Mouse (Mus musculus) heart, embryonic 13.5 days (tissue): ENCODE measurements around the gene Atxn1. TPM values are rescaled to one million over a fixed set of nuclear protein-coding genes. Genes with fewer than 3 reads are reported as not detected.

Experiments
- ATAC-seq: fragments of 200-750 bp; cut with Nextera tagmentation; 2 replicates; pipeline ENCODE4 v1.8.0; 2017; ENCODE audit warnings: moderate TSS enrichment; ENCODE audit not compliant: insufficient number of reproducible peaks, low FRiP score, low TSS enrichment; ENCODE audit errors: extremely low read depth
- H3K27ac ChIP-seq: fragments of 300-500 bp; sonication (generic); replicated peaks from 2 replicates; pipeline ENCODE4 v1.5.1; 2015; ENCODE audit warnings: moderate library complexity, mild to moderate bottlenecking, inconsistent platforms
- H3K27me3 ChIP-seq: fragments of 300-500 bp; sonication (generic); replicated peaks from 2 replicates; pipeline ENCODE4 v1.6.1; 2015; ENCODE audit warnings: mild to moderate bottlenecking, inconsistent platforms
- H3K36me3 ChIP-seq: fragments of 300-500 bp; sonication (generic); 2 replicates; pipeline ENCODE4 v1.6.1; 2015; ENCODE audit warnings: mild to moderate bottlenecking, inconsistent platforms
- H3K4me1 ChIP-seq: fragments of 300-500 bp; sonication (generic); 2 replicates; pipeline ENCODE4 v1.6.1; 2015; ENCODE audit warnings: inconsistent platforms
- H3K4me2 ChIP-seq: fragments of 300-500 bp; sonication (generic); 2 replicates; pipeline ENCODE4 v1.6.1; 2015; ENCODE audit warnings: inconsistent platforms, mild to moderate bottlenecking, moderate library complexity
- H3K4me3 ChIP-seq: fragments of 300-500 bp; sonication (generic); 2 replicates; pipeline ENCODE4 v1.5.1; 2015; ENCODE audit warnings: moderate library complexity, mild to moderate bottlenecking, inconsistent platforms
- H3K9ac ChIP-seq: fragments of 300-500 bp; sonication (generic); 2 replicates; pipeline ENCODE4 v1.6.1; 2015; ENCODE audit warnings: inconsistent platforms, mild to moderate bottlenecking, moderate library complexity
- H3K9me3 ChIP-seq: fragments of 300-500 bp; sonication (generic); 2 replicates; pipeline ENCODE4 v1.6.1; 2016; ENCODE audit warnings: inconsistent platforms
- WGBS: fragments of 180-500 bp; shearing (Covaris S2); methylation state at CpG from one replicate; pipeline ENCODE4 v1.1.7; 2015; ENCODE audit warnings: mixed read lengths; 5-methylcytosine and 5-hydroxymethylcytosine counted together
- polyA plus RNA-seq: library from polyadenylated mRNA; unstranded; fragments of >200 nt; fragmentation: Nextera tagmentation; extraction: Ambion mirVana; gene quantifications from 2 replicates; pipeline ENCODE4 v1.2.1, GENCODE M21; 2015

Gene Atxn1
- polyA plus RNA-seq, 1 experiment from 2014 or later, result 5.8 TPM

DNA sequence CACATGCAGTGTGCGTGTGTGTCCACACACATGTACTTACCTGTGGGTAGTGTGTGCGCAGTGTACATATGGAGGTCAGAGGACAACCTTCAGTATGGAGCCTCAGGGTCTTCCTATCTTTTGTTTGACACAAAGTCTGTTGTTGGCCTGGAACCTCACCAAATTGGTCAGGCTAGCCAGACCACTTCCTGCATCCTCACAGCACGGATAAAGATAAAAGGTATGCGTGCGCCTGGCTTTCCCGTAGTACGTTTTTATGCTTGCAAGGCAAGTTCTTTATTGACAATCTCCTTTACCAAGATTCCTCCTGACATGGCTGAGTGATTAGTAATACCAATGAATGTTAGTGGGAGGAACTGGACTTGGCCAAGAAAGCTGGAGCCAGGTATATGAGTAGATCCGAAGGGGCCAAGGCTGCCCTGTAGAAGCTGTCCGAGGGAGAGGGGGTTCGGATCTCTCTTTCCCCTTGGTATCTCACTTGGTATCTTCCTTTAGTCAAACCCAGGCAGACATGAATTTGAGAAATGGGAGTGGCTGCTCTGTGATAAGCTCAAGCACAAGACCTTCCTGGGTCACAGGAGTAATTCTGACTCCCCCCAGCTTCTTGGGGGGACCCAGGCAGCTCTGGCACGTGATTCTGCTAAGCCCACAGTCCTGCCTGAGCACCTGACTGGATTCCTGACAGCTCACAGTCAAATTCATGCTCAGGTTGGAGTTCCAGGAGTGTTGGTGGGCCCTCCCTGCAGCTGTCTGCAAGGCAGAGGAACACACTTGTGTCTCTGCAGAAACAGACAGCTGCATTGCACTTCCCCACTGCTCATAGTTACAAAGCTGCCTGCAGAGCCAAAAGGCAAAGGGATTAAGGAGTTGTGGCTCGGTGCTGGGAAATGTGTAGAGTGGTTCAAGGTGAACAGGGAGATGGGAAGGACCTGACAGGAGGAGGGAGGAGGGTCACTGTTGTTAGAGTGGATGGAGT lies 451.5 kb downstream of the Atxn1 start:
- 47% methylated on average over 12 of the region's 12 CpGs for WGBS
- ATAC-seq, result no peak
- no peaks in the 10 kb centered on the region for H3K27me3 ChIP-seq
- no peak overlapping the region for H3K4me3 ChIP-seq
- peak overlapping the region; percentile 68 for H3K27ac ChIP-seq
- peaks cover 92% of the 10 kb centered on the region for H3K4me1 ChIP-seq
- no peaks in the 10 kb centered on the region for H3K9me3 ChIP-seq
- H3K4me2 ChIP-seq, result peak overlapping the region; percentile 91
- H3K36me3 ChIP-seq, result peaks cover 27% of the 10 kb centered on the region
- peak overlapping the region; percentile 29 for H3K9ac ChIP-seq

DNA sequence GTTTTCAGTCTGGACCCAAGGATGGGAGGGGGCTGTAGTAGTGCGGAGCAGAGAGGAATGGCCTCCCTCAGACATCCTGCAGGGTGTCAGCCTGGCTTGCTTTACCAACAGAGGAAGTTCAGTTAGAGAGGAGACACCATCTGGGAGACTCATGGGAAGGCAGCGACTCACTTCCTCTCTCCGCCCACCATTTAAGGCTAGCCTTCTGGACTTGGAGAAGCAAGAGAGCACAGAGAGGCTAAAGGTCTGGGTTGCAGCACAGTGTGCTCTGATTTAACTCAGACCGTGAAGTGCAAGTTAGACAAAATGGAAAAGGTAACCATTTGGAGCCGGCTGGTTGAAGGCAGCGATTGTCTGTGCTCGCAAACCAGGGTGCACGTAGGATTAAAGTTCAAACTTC lies 452.3 kb downstream of the Atxn1 start:
- no peaks in the 10 kb centered on the region for H3K27me3 ChIP-seq
- H3K9ac ChIP-seq, result peak overlapping the region; percentile 57; the same call in 1 of the 2 replicates
- peaks cover 93% of the 10 kb centered on the region for H3K4me1 ChIP-seq
- ATAC-seq, result no peak
- peak overlapping the region; percentile 91 for H3K4me2 ChIP-seq
- H3K27ac ChIP-seq, result peak overlapping the region; percentile 68
- 66% methylated on average over 8 of the region's 8 CpGs for WGBS
- H3K9me3 ChIP-seq, result no peaks in the 10 kb centered on the region
- H3K4me3 ChIP-seq, result no peak overlapping the region
- peaks cover 20% of the 10 kb centered on the region for H3K36me3 ChIP-seq

DNA sequence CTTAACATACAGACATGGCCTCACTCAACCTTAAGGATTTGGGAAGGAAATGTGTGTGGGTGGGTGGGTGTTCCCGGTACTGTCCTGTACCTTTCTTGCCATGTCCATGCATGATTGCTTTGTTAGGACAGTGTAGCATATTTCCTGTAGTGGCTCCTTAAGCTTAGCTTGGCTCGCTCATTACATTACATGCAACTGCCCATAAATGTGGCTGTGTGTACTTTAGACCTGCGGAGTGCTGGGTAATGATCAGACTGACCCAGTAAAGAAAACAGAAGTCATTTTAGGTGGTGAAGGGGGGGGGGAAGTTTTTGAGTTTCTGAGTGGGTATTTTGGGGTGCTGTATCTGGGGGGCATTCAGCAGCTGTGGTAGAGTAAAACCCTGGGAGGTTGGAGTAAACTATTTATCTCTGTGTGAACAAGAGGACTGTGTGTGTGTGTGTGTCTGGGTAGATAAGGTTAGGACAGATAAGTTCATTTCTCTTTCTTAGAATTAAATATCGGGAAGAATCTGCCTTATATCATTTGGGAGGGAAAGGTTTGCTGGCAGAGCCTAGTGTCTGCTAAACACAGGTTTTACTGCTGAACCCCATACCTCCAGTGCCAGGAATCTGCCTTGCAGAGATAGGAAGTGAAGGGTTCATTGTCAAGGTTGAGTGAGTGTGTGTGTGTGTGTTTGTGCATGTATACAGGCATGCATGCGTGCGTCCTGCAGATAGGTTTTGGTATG lies 452.9 kb downstream of the Atxn1 start:
- H3K27ac ChIP-seq, result peak overlapping the region; percentile 68
- H3K36me3 ChIP-seq, result peaks cover 13% of the 10 kb centered on the region
- peak overlapping the region; percentile 57 for H3K9ac ChIP-seq
- peak overlapping the region; percentile 91 for H3K4me2 ChIP-seq
- WGBS, result 56% methylated on average over 6 of the region's 6 CpGs
- H3K4me3 ChIP-seq, result no peak overlapping the region
- no peaks in the 10 kb centered on the region for H3K27me3 ChIP-seq
- ATAC-seq, result no peak
- peaks cover 86% of the 10 kb centered on the region for H3K4me1 ChIP-seq
- H3K9me3 ChIP-seq, result no peaks in the 10 kb centered on the region

DNA sequence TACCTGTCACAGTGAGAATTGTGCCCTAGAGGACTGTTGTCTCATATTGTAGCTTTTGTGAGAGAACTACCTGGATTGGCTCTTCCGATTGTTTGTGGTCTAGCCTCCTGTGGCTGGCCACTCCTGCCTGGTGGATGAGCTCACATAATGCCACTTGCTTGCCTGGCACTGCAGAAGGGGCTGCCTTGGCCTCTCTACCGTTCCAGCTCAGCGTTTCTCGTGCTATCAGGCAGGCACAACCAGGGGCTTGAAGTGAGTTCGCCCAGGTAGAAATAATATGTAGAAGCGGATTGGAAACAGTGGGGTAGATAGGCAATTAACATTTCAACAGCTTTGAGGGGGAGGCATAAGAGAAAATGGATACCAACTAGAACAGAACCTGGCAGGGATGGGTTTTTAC lies 455.4 kb downstream of the Atxn1 start:
- Histone ChIP-seq H3K4me1 (peaks cover 61% of the 10 kb centered on the region), H3K27me3 (no peaks in the 10 kb centered on the region), H3K9ac (peak overlapping the region; percentile 95), H3K36me3 (0 out of 2 replicates have a peak, but pooled peaks cover 2% of the 10 kb centered on the region), H3K27ac (peak overlapping the region; percentile 97), H3K4me3 (peak overlapping the region; percentile 81), H3K9me3 (peaks cover 4% of the 10 kb centered on the region; the same call in 1 of the 2 replicates), H3K4me2 (peak overlapping the region; percentile 91)
- WGBS, result 58% methylated on average over 6 of the region's 6 CpGs
- no peak for ATAC-seq

DNA sequence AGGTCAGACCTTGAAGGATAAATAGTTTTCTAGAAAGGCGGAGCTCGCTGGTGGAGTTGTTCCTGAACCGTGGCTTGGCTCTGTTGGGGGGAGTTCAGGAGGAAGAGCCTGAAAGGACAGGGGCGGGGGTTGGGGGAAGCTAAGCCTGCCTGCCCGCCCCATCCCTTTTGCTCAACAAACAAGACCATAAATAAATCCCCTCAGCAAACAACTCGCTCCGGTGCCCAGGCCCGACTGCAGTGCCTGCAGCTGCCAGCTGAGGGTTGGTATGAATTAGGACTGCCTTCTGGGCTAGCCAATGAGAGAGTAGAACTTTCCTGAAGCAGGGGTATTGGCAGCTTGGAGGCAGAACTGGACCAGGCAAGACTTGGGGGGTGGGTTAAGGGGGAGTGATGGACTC lies 456.3 kb downstream of the Atxn1 start:
- Histone ChIP-seq H3K9me3 (peaks cover 4% of the 10 kb centered on the region; the same call in 1 of the 2 replicates), H3K27ac (peak overlapping the region; percentile 97), H3K4me1 (peaks cover 53% of the 10 kb centered on the region), H3K9ac (peak overlapping the region; percentile 95), H3K4me3 (peak overlapping the region; percentile 81), H3K36me3 (no peaks in the 10 kb centered on the region), H3K4me2 (peak overlapping the region; percentile 91), H3K27me3 (no peaks in the 10 kb centered on the region)
- 5% methylated on average over 8 of the region's 8 CpGs for WGBS
- ATAC-seq, result no peak

DNA sequence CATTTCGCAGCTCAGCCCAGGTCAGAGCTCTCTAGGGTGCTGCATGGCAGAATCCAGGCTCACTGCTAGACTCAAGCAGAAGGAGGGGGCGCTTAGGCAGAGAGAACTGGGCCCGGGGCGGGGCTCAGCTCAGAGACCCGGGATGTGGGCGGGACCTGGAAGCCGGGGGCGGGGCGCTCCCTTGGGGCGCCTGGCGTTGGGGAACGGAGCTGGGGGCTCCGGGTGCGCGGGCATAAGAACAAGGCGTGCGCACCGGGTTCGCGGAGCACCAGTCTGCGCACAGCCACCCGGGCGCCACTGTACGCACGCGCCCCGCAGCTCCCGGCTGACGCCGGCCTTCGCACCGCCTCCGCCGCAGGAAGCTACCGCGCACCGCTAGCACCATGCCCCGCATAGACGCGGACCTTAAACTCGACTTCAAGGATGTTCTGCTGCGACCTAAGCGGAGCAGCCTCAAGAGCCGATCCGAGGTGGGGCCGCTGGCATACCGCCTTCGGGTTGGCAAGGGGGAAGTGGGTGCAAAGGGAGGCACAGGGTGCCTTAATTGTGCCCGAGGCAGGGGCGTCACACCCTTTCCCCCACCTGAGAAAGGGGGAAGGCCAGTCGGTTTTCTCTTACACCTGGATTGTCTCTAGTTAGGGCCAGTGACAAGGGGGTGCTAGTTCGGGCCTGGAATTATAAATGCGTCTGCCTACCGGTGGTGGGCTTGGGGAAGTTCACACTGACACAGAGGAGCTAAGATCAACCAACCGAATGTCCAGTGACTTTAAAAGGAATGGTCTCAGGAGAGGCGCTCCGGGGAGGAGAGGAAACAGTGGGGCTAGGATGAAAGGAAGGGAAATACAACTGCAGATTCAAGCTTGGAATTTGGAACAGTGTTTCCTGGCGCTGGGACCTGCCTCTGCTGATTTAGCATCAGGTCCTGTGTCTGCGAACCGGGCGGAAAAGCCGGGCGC lies 457.3 kb downstream of the Atxn1 start, which contains the start of gene Gmpr:
Gene Gmpr, plus strand, starts transcription at position 171 of the 956 bp plus-strand sequence.
- no peaks in the 10 kb centered on the region for H3K36me3 ChIP-seq
- peaks cover 4% of the 10 kb centered on the region; the same call in 1 of the 2 replicates for H3K9me3 ChIP-seq
- H3K27me3 ChIP-seq, result no peaks in the 10 kb centered on the region
- H3K9ac ChIP-seq, result peak within 1 kb of the TSS; percentile 95
- H3K4me3 ChIP-seq, result peak within 1 kb of the TSS; percentile 81
- peak within 1 kb of the TSS; percentile 97 for H3K27ac ChIP-seq
- peak; percentile 80 for ATAC-seq
- WGBS, result 1% methylated on average over 63 of the region's 63 CpGs
- H3K4me1 ChIP-seq, result peaks cover 43% of the 10 kb centered on the region
- peak within 1 kb of the TSS; percentile 91 for H3K4me2 ChIP-seq

DNA sequence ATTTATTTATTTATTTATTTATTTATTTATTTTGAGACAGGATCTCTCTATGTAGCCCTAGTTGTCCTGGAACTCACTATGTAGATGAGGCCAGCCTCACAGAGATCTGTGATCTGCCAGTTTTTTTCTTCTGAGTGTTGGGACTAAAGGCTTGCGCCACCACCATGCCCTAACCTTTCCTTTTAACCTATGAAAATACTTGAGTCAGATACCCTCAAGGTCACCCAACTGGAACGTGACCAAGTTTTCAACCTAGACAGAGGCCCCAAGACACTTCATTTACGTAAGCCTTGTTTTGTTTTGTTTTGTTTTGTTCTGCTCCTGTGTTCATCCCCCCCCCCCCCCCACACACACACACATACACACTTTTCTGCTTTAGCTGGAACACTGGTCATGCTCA lies 459.3 kb downstream of the Atxn1 start:
- Histone ChIP-seq H3K4me1 (peaks cover 23% of the 10 kb centered on the region), H3K27ac (no peak overlapping the region), H3K9me3 (peaks cover 4% of the 10 kb centered on the region; the same call in 1 of the 2 replicates), H3K4me2 (no peak overlapping the region), H3K9ac (no peak overlapping the region), H3K36me3 (no peaks in the 10 kb centered on the region), H3K4me3 (no peak overlapping the region), H3K27me3 (no peaks in the 10 kb centered on the region)
- 94% methylated on average over 3 of the region's 3 CpGs for WGBS
- ATAC-seq, result no peak

DNA sequence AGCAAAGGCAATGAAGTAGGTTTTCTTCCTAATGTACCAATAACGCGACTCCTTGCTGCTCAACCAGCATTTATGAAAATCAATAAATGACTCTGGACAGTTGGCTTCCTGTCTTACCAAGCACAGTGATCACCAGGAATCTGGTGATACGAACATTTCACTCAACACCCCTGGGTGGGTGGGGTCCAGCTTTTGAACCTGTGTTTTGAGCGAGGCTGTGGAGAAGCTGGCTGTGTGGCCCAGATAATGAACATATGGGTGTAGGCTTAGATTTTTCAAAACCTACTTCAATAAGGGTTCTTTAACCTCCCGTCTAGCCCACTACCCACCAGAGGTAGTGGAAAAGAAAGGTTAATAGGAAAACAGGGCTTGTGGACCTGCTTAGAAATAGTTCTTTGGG lies 462.0 kb downstream of the Atxn1 start:
- H3K9ac ChIP-seq, result no peak overlapping the region
- H3K27me3 ChIP-seq, result no peaks in the 10 kb centered on the region
- WGBS, result 75% methylated on average over 5 of the region's 5 CpGs
- H3K27ac ChIP-seq, result no peak overlapping the region
- no peak for ATAC-seq
- H3K4me2 ChIP-seq, result no peak overlapping the region
- no peak overlapping the region for H3K4me3 ChIP-seq
- peaks cover 17% of the 10 kb centered on the region for H3K4me1 ChIP-seq
- H3K36me3 ChIP-seq, result no peaks in the 10 kb centered on the region
- H3K9me3 ChIP-seq, result peaks cover 4% of the 10 kb centered on the region; the same call in 1 of the 2 replicates

DNA sequence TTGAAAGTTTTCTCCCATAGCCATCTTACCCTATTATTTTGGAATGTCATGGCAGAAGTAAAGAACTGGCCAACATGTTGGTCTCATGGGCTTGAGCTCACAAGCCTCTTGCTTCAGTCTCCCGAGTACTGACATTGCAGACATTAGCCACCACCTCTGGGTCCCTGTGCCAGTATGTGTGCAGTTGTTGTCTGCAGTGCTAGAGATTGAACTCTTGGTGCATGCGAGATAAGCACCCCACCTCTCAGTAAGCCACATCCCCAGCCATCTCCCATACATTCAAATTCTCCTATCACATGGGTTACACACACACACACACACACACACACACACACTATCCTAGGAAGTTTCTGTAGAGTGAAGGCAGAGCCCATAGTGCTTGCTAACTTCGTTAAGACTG lies 464.9 kb downstream of the Atxn1 start:
- no peak overlapping the region for H3K27ac ChIP-seq
- no peaks in the 10 kb centered on the region for H3K27me3 ChIP-seq
- WGBS, result 82% methylated on average over 3 of the region's 3 CpGs
- no peak overlapping the region for H3K4me2 ChIP-seq
- no peaks in the 10 kb centered on the region for H3K36me3 ChIP-seq
- 0 out of 2 replicates have a peak, but pooled peaks cover under 1% of the 10 kb centered on the region for H3K9me3 ChIP-seq
- peaks cover 17% of the 10 kb centered on the region for H3K4me1 ChIP-seq
- no peak overlapping the region for H3K9ac ChIP-seq
- ATAC-seq, result no peak
- no peak overlapping the region for H3K4me3 ChIP-seq
